Mouse (Mus musculus) embryonic fibroblast, embryonic 13.5 days (primary cell): Measurements from ENCODE around the gene Inmt.

Experiments
- CTCF ChIP-seq: IDR thresholded peaks from 2 replicates; pipeline ENCODE4 v1.5.1; 2011; ENCODE audit warnings: mild to moderate bottlenecking, control low read depth, low read length, moderate library complexity, borderline replicate concordance; ENCODE audit not compliant: insufficient read depth
- POLR2A ChIP-seq: IDR thresholded peaks from 2 replicates; pipeline ENCODE4 v1.6.1; 2011; ENCODE audit warnings: low read depth, mild to moderate bottlenecking, control low read depth, low read length, moderate library complexity

- no peak for TF ChIP-seq CTCF
- TF ChIP-seq POLR2A: no peak
These were observed 13.5 kb downstream of the Inmt start for GRCm38 (mm10) chr6:55161311-55161761.
